ENCODE assay signal across 7 mouse cellular contexts in genomic region chr19:30554467-30554881, GRCm38 (mm10). TPM values are rescaled to one million over a fixed set of nuclear protein-coding genes. Genes with fewer than 3 reads are reported as not detected.
DNase-seq lines count a peak whose midpoint lies in the region; ATAC-seq lines count a peak whose summit lies in the region.

No protein-coding gene starts in this region.

- no peaks in the 10 kb centered on the region for H3K9me3 ChIP-seq in hindbrain, embryonic 15.5 days

- 0 out of 2 replicates have a peak overlapping the region, but pooled peaks have one; percentile 19 for H3K9ac ChIP-seq in hindbrain, embryonic 15.5 days

- peaks cover 13% of the 10 kb centered on the region for H3K4me1 ChIP-seq in hindbrain, embryonic 15.5 days (replicated peaks)

- no peak overlapping the region for H3K27ac ChIP-seq in hindbrain, embryonic 15.5 days (replicated peaks)

- DNase-seq in R1 (ENCODE audit: low read depth, low spot score) = peak; percentile 67
- DNase-seq in cerebellum, adult 9-10 months = peak; percentile 37
- DNase-seq in frontal cortex, adult 2 months (ENCODE audit: extremely low spot score in 1 of 2, low spot score in 1 of 2) = peak; percentile 11 to 89
- peak; percentile 71 to 73 for DNase-seq in left cerebral cortex, adult 18-20 months (ENCODE audit: low spot score in 2 of 2)
- peak; percentile 36 for DNase-seq in lung, postnatal 25 days (ENCODE audit: low spot score)
- peak; percentile 81 for DNase-seq in right cerebral cortex, postnatal 14 days

- ATAC-seq in hindbrain, embryonic 15.5 days (ENCODE audit: low FRiP score, low read depth) = peak; percentile 79

- 1% methylated on average over 12 of the region's 12 CpGs for WGBS in hindbrain, embryonic 15.5 days

- no peaks in the 10 kb centered on the region for H3K36me3 ChIP-seq in hindbrain, embryonic 15.5 days

- H3K27me3 ChIP-seq in hindbrain, embryonic 15.5 days = peaks cover 27% of the 10 kb centered on the region; the same call in 1 of the 2 replicates

- peak overlapping the region; percentile 28 for H3K4me3 ChIP-seq in hindbrain, embryonic 15.5 days

- H3K4me2 ChIP-seq in hindbrain, embryonic 15.5 days = peak overlapping the region; percentile 59

RNA-seq across cellular contexts. Expression of gene Dkk1, which starts 5.0 kb away (rescaled TPM):
- 0.06 TPM in 2 replicates for polyA plus RNA-seq in frontal cortex, adult 2 months (2012; rRNA removed)
- 1.1 TPM in 2 replicates for polyA plus RNA-seq in hindbrain, embryonic 15.5 days (2015; fragmentation: Nextera tagmentation; extraction: Ambion mirVana)
- total RNA-seq in left cerebral cortex, adult 18-20 months (2021) = not detected
